Mouse (Mus musculus) neural tube, embryonic 13.5 days (tissue): ENCODE measurements at regions not wholly inside any gene's neighbourhood (a gene's known extent, or its start where the extent isn't known, plus 50 kb on each side); places are given as distances from the start of the nearest gene placed in this dataset.

ENCODE experiments used
- ATAC-seq: fragments of 200-750 bp; cut with Nextera tagmentation; 2 replicates; pipeline ENCODE4 v1.8.0; 2017; ENCODE audit warnings: low read depth, mild to moderate bottlenecking, moderate TSS enrichment, moderate library complexity
- H3K27ac ChIP-seq: fragments of 300-500 bp; sonication (generic); replicated peaks from 2 replicates; pipeline ENCODE4 v1.5.1; 2015; ENCODE audit warnings: moderate library complexity, mild to moderate bottlenecking, inconsistent platforms
- H3K27me3 ChIP-seq: fragments of 300-500 bp; sonication (generic); 2 replicates; pipeline ENCODE4 v1.6.1; 2015; ENCODE audit warnings: mild to moderate bottlenecking, inconsistent platforms
- H3K36me3 ChIP-seq: fragments of 300-500 bp; sonication (generic); 2 replicates; pipeline ENCODE4 v1.6.1; 2015; ENCODE audit warnings: mild to moderate bottlenecking, inconsistent platforms
- H3K4me1 ChIP-seq: fragments of 300-500 bp; sonication (generic); replicated peaks from 2 replicates; pipeline ENCODE4 v1.6.1; 2015; ENCODE audit warnings: inconsistent platforms
- H3K4me2 ChIP-seq: fragments of 300-500 bp; sonication (generic); 2 replicates; pipeline ENCODE4 v1.6.1; 2015; ENCODE audit warnings: inconsistent platforms, mild to moderate bottlenecking, moderate library complexity
- H3K4me3 ChIP-seq: fragments of 300-500 bp; sonication (generic); 2 replicates; pipeline ENCODE4 v1.5.1; 2015; ENCODE audit warnings: mild to moderate bottlenecking, inconsistent platforms
- H3K9ac ChIP-seq: fragments of 300-500 bp; sonication (generic); 2 replicates; pipeline ENCODE4 v1.6.1; 2015; ENCODE audit warnings: moderate library complexity, mild to moderate bottlenecking, inconsistent platforms
- H3K9me3 ChIP-seq: fragments of 300-500 bp; sonication (generic); 2 replicates; pipeline ENCODE4 v1.6.1; 2016; ENCODE audit warnings: inconsistent platforms
- WGBS: fragments of 180-500 bp; shearing (Covaris S2); methylation state at CpG from one replicate; pipeline ENCODE4 v1.1.7; 2015; 5-methylcytosine and 5-hydroxymethylcytosine counted together

- H3K27ac ChIP-seq = no peak overlapping the region; the same call in 1 of the 2 replicates
- no peaks in the 10 kb centered on the region for H3K9me3 ChIP-seq
- ATAC-seq = no peak
- H3K9ac ChIP-seq = no peak overlapping the region
- no peaks in the 10 kb centered on the region for H3K27me3 ChIP-seq
- no peaks in the 10 kb centered on the region for H3K36me3 ChIP-seq
- H3K4me3 ChIP-seq = no peak overlapping the region
- WGBS = 76% methylated on average over 6 of the region's 6 CpGs
- peaks cover 9% of the 10 kb centered on the region for H3K4me1 ChIP-seq
- H3K4me2 ChIP-seq = no peak overlapping the region
Observed at GRCm38 (mm10) chr1:88568447-88569053, 58.7 kb upstream of the Glrp1 start.

- Histone ChIP-seq H3K9ac (no peak overlapping the region), H3K4me3 (no peak overlapping the region), H3K27ac (no peak overlapping the region), H3K9me3 (no peaks in the 10 kb centered on the region), H3K36me3 (no peaks in the 10 kb centered on the region), H3K27me3 (no peaks in the 10 kb centered on the region), H3K4me1 (peaks cover 9% of the 10 kb centered on the region), H3K4me2 (no peak overlapping the region)
- ATAC-seq = no peak
- 84% methylated on average over 1 of the region's 1 CpGs for WGBS
Observed at GRCm38 (mm10) chr1:88567198-88567597, 57.3 kb upstream of the Glrp1 start.

GRCm38 (mm10) chr1:88566426-88566825, 56.6 kb upstream of the Glrp1 start:
- Histone ChIP-seq H3K36me3 (no peaks in the 10 kb centered on the region), H3K27ac (no peak overlapping the region), H3K9me3 (no peaks in the 10 kb centered on the region), H3K4me2 (no peak overlapping the region), H3K27me3 (no peaks in the 10 kb centered on the region), H3K4me1 (peaks cover 9% of the 10 kb centered on the region), H3K9ac (no peak overlapping the region), H3K4me3 (no peak overlapping the region)
- no peak for ATAC-seq

- Histone ChIP-seq H3K4me3 (no peak overlapping the region), H3K27me3 (no peaks in the 10 kb centered on the region), H3K4me1 (peaks cover 13% of the 10 kb centered on the region), H3K9me3 (no peaks in the 10 kb centered on the region), H3K27ac (no peak overlapping the region), H3K36me3 (no peaks in the 10 kb centered on the region), H3K9ac (no peak overlapping the region), H3K4me2 (no peak overlapping the region)
- ATAC-seq = no peak
- 85% methylated on average over 4 of the region's 4 CpGs for WGBS
Observed at GRCm38 (mm10) chr1:88564825-88565224, 55.0 kb upstream of the Glrp1 start.

GRCm38 (mm10) chr1:88562361-88562760, 52.5 kb upstream of the Glrp1 start:
- WGBS = 32% methylated on average over 3 of the region's 3 CpGs
- no peak overlapping the region for H3K4me3 ChIP-seq
- H3K27me3 ChIP-seq = no peaks in the 10 kb centered on the region
- H3K9me3 ChIP-seq = no peaks in the 10 kb centered on the region
- H3K27ac ChIP-seq = no peak overlapping the region
- H3K4me1 ChIP-seq = peaks cover 12% of the 10 kb centered on the region; the same call in 1 of the 2 replicates
- ATAC-seq = peak; percentile 47; the same call in 1 of the 2 replicates
- no peak overlapping the region for H3K9ac ChIP-seq
- no peaks in the 10 kb centered on the region for H3K36me3 ChIP-seq
- H3K4me2 ChIP-seq = no peak overlapping the region

GRCm38 (mm10) chr1:88560771-88561170, 50.9 kb upstream of the Glrp1 start:
- H3K9me3 ChIP-seq = no peaks in the 10 kb centered on the region
- no peak overlapping the region for H3K4me2 ChIP-seq
- H3K36me3 ChIP-seq = no peaks in the 10 kb centered on the region
- no peak overlapping the region for H3K9ac ChIP-seq
- no peak overlapping the region for H3K27ac ChIP-seq
- no peak overlapping the region for H3K4me3 ChIP-seq
- H3K4me1 ChIP-seq = peaks cover 12% of the 10 kb centered on the region; the same call in 1 of the 2 replicates
- no peaks in the 10 kb centered on the region for H3K27me3 ChIP-seq
- ATAC-seq = no peak
- WGBS = 58% methylated on average over 8 of the region's 8 CpGs
